In the genomic region with DNA sequence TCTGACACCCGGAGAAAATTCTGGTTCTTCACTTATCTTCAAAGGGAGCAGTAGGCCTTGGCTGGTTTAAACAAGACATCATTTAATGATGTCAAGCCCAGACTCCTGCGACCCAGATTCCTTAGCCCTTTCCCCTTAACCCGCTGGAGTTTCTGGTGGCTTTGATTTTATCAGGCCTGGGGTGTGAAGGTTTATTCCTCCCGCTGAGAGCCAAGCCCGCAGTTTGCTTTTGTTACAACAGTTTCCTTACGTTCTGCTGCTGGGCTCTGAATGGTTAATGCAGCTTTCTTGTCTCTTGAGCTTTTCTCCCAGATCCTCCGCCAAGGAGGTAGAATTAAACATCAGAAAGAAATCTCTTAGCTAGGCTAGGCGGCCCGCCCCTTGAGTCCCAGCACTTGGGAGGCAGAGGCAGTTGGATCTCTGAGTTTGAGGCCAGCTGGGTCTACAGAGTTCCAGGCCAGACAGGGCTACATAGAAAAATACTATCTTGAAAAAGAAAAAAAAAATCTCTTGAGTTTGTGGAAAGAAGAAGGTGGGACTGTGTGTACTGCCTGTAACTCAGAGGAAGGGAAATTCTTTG, we compare ENCODE assay signal across 25 mouse cellular contexts.
A peak's percentile ranks its signal among the peaks of the same experiment; 100 is the strongest.
DNase-seq lines count a peak whose midpoint lies in the region; ATAC-seq and TF ChIP-seq lines count a peak whose summit lies in the region.
"Had no signal": no experiment of that assay in that cellular context is flagged by ENCODE, and none has a peak within 500 bp of the region (broad histone marks: within the 10 kb centered on the region; RNA-seq: fewer than 3 reads in every experiment).

No protein-coding gene starts in this region.

- H3K27ac ChIP-seq in gastrocnemius, adult 2 months = peak overlapping the region; percentile 21
- H3K27ac ChIP-seq in lung, embryonic 14.5 days (ENCODE audit: low read depth) = peak overlapping the region; percentile 59; the same call in 1 of the 2 replicates
- no peak overlapping the region for H3K27ac ChIP-seq in hindbrain, embryonic 14.5 days
- H3K27ac ChIP-seq: kidney, postnatal 0 days; limb, embryonic 15.5 days; liver, embryonic 15.5 days; midbrain, embryonic 15.5 days; neural tube, embryonic 13.5 days had no signal

- no peak overlapping the region for H3K9ac ChIP-seq in lung, embryonic 14.5 days
- H3K9ac ChIP-seq in hindbrain, embryonic 14.5 days = no peak overlapping the region
- H3K9ac ChIP-seq: embryonic facial prominence, embryonic 13.5 days; forebrain, postnatal 0 days; heart, embryonic 12.5 days; limb, embryonic 15.5 days; liver, embryonic 15.5 days; midbrain, embryonic 15.5 days; neural tube, embryonic 13.5 days had no signal

- intact Hi-C loops in gastrocnemius, adult 2 months (cut with DNase I) = no loop called here

- no peak for DNase-seq in gastrocnemius, adult 2 months
- no peak for DNase-seq in gastrocnemius, postnatal 4 days (ENCODE audit: low spot score in 2 of 2)
- no peak for DNase-seq in lung, embryonic 14.5 days
- no peak for DNase-seq in lung, postnatal 25 days (ENCODE audit: low spot score)
- DNase-seq in ES-CJ7 (ENCODE audit: low read depth, low spot score) (peak; percentile 36), ZHBTc4 (ENCODE audit: low read depth, low spot score) (peak; percentile 60)
- no peak for DNase-seq in hindbrain, embryonic 14.5 days (ENCODE audit: low spot score)
- DNase-seq: cerebellum, adult 11-12 months; cerebellum, postnatal 10 days; forebrain, postnatal 0 days; gastrocnemius, postnatal 25 days; heart, postnatal 14 days; kidney, adult 18-20 months; layer of hippocampus, adult 9-11 months; retina, postnatal 1 day; thymus, adult 18-20 months; thymus, postnatal 36 days had no signal

- no peak for ATAC-seq in lung, embryonic 14.5 days (ENCODE audit: insufficient read depth)
- ATAC-seq in hindbrain, embryonic 14.5 days (ENCODE audit: low FRiP score) = no peak
- ATAC-seq: forebrain, postnatal 0 days; midbrain, embryonic 15.5 days had no signal

- peaks cover 11% of the 10 kb centered on the region for H3K4me1 ChIP-seq in lung, embryonic 14.5 days (ENCODE audit: insufficient read depth)
- H3K4me1 ChIP-seq in hindbrain, embryonic 14.5 days (replicated peaks; ENCODE audit: control insufficient read depth, insufficient read depth, low read length) = no peaks in the 10 kb centered on the region; the same call in 1 of the 2 replicates
- H3K4me1 ChIP-seq: liver, embryonic 15.5 days had no signal

- peaks cover 60% of the 10 kb centered on the region for H3K36me3 ChIP-seq in lung, embryonic 14.5 days (ENCODE audit: insufficient read depth)
- peaks cover 33% of the 10 kb centered on the region for H3K36me3 ChIP-seq in hindbrain, embryonic 14.5 days (replicated peaks; ENCODE audit: control insufficient read depth, insufficient read depth)
- H3K36me3 ChIP-seq: liver, embryonic 15.5 days had no signal

- H3K4me2 ChIP-seq in lung, embryonic 14.5 days = no peak overlapping the region
- no peak overlapping the region for H3K4me2 ChIP-seq in hindbrain, embryonic 14.5 days (replicated peaks)
- H3K4me2 ChIP-seq: embryonic facial prominence, embryonic 13.5 days; heart, embryonic 12.5 days; limb, embryonic 15.5 days; liver, embryonic 15.5 days; midbrain, embryonic 15.5 days; neural tube, embryonic 13.5 days had no signal

- no peaks in the 10 kb centered on the region for H3K27me3 ChIP-seq in lung, embryonic 14.5 days (ENCODE audit: insufficient read depth, low read length)
- no peaks in the 10 kb centered on the region for H3K27me3 ChIP-seq in hindbrain, embryonic 14.5 days (ENCODE audit: control insufficient read depth, insufficient read depth, low read length)
- H3K27me3 ChIP-seq: embryonic facial prominence, embryonic 13.5 days; heart, embryonic 12.5 days; limb, embryonic 15.5 days; liver, embryonic 15.5 days; midbrain, embryonic 15.5 days; neural tube, embryonic 13.5 days had no signal

- H3K4me3 ChIP-seq in gastrocnemius, adult 2 months = no peak overlapping the region
- no peak overlapping the region for H3K4me3 ChIP-seq in lung, embryonic 14.5 days (ENCODE audit: low read depth, low read length)
- H3K4me3 ChIP-seq in hindbrain, embryonic 14.5 days (replicated peaks; ENCODE audit: low read length) = no peak overlapping the region
- H3K4me3 ChIP-seq: embryonic facial prominence, embryonic 13.5 days; heart, embryonic 12.5 days; limb, embryonic 15.5 days; liver, embryonic 15.5 days; midbrain, embryonic 15.5 days; myocyte; neural tube, embryonic 13.5 days had no signal

- 20% methylated on average over 9 of the region's 9 CpGs for WGBS in lung, embryonic 14.5 days
- 36% methylated on average over 9 of the region's 9 CpGs for WGBS in hindbrain, embryonic 14.5 days

- no peaks in the 10 kb centered on the region for H3K9me3 ChIP-seq in lung, embryonic 14.5 days (ENCODE audit: low read depth, low read length)
- no peaks in the 10 kb centered on the region for H3K9me3 ChIP-seq in hindbrain, embryonic 14.5 days (ENCODE audit: control insufficient read depth, low read length)
- H3K9me3 ChIP-seq: heart, embryonic 12.5 days; limb, embryonic 15.5 days; liver, embryonic 15.5 days; midbrain, embryonic 15.5 days had no signal

- no peak for TF ChIP-seq CTCF in gastrocnemius, adult 2 months (IDR thresholded peaks at IDR 0.05)
- TF ChIP-seq CTCF in lung, embryonic 14.5 days (IDR thresholded peaks at IDR 0.05; ENCODE audit: low read depth) = no peak

Comparison
In these comparisons a context has a peak if more than half of its experiments do, and no peak if none do; other contexts are left out.
1. DNase-seq: peak in ES-CJ7 (single experiment) and ZHBTc4 (single experiment); none in gastrocnemius, adult 2 months (single experiment), gastrocnemius, postnatal 4 days (0 of 2), lung, embryonic 14.5 days (single experiment), lung, postnatal 25 days (single experiment) and hindbrain, embryonic 14.5 days (single experiment).